Mouse (Mus musculus) heart, postnatal 0 days (tissue): ENCODE data around the gene Rab37. TPM values are rescaled to one million over a fixed set of nuclear protein-coding genes. Genes with fewer than 3 reads are reported as not detected.

Experiments used
- ATAC-seq: fragments of 200-750 bp; cut with Nextera tagmentation; 2 replicates; pipeline ENCODE4 v1.8.0; 2017; ENCODE audit warnings: low read depth, moderate number of reproducible peaks, moderate library complexity; ENCODE audit not compliant: insufficient read depth
- DNase-seq: peaks from one replicate; pipeline ENCODE4 v3.0.0-alpha.2; 2016; ENCODE audit warnings: low spot score
- H3K27ac ChIP-seq: fragments of 300-500 bp; sonication (generic); 2 replicates; pipeline ENCODE4 v1.5.1; 2014; ENCODE audit warnings: low read depth, mild to moderate bottlenecking
- H3K27me3 ChIP-seq: fragments of 300-500 bp; sonication (generic); 2 replicates; pipeline ENCODE4 v1.6.1; 2014; ENCODE audit warnings: low read length, mixed read lengths; ENCODE audit not compliant: control insufficient read depth, insufficient read depth
- H3K36me3 ChIP-seq: fragments of 300-500 bp; sonication (generic); replicated peaks from 2 replicates; pipeline ENCODE4 v1.6.1; 2014; ENCODE audit warnings: low read length, mixed read lengths; ENCODE audit not compliant: control insufficient read depth, insufficient read depth
- H3K4me1 ChIP-seq: fragments of 300-500 bp; sonication (generic); 2 replicates; pipeline ENCODE4 v1.6.1; 2014; ENCODE audit warnings: antibody characterized with exemption; ENCODE audit not compliant: control insufficient read depth, insufficient read depth
- H3K4me2 ChIP-seq: fragments of 300-500 bp; sonication (generic); 2 replicates; pipeline ENCODE4 v1.6.1; 2014; ENCODE audit warnings: low read depth, mild to moderate bottlenecking, low read length, moderate library complexity
- H3K4me3 ChIP-seq: fragments of 300-500 bp; sonication (generic); 2 replicates; pipeline ENCODE4 v1.5.1; 2014; ENCODE audit warnings: low read depth, low read length
- H3K9ac ChIP-seq: fragments of 300-500 bp; sonication (generic); replicated peaks from 2 replicates; pipeline ENCODE4 v1.6.1; 2014; ENCODE audit warnings: low read depth, low read length, mixed read lengths
- H3K9me3 ChIP-seq: fragments of 300-500 bp; sonication (generic); replicated peaks from 2 replicates; pipeline ENCODE4 v1.6.1; 2016; ENCODE audit warnings: low read length; ENCODE audit not compliant: control insufficient read depth
- CTCF ChIP-seq: IDR thresholded peaks from 2 replicates; pipeline ENCODE4 v1.5.1; 2016; ENCODE audit warnings: antibody characterized with exemption, control low read depth, low read depth
- EP300 ChIP-seq: IDR thresholded peaks from 2 replicates; pipeline ENCODE4 v1.6.1; 2016; ENCODE audit warnings: antibody characterized with exemption, low read depth
- WGBS: fragments of 180-500 bp; shearing (Covaris S2); extraction: QIAGEN DNeasy Blood & Tissue Kit; methylation state at CpG from one replicate; pipeline ENCODE4 v1.1.7; 2014; 5-methylcytosine and 5-hydroxymethylcytosine counted together
- polyA plus RNA-seq: library from polyadenylated mRNA; unstranded; fragments of >200 nt; fragmentation: Nextera tagmentation; extraction: Ambion mirVana; gene quantifications from 2 replicates; pipeline ENCODE4 v1.2.1, GENCODE M21; 2015
- total RNA-seq: library from RNA; depleted of rRNA; stranded (reverse); fragments of >200 nt; gene quantifications from 2 replicates; pipeline ENCODE4 v1.2.3, GENCODE M21; 2014; ENCODE audit warnings: low replicate concordance; rRNA removed

Rab37 gene
- total and polyA plus RNA-seq, 2 experiments from 2014 or later, result 1.3 to 2.0 TPM

DNA sequence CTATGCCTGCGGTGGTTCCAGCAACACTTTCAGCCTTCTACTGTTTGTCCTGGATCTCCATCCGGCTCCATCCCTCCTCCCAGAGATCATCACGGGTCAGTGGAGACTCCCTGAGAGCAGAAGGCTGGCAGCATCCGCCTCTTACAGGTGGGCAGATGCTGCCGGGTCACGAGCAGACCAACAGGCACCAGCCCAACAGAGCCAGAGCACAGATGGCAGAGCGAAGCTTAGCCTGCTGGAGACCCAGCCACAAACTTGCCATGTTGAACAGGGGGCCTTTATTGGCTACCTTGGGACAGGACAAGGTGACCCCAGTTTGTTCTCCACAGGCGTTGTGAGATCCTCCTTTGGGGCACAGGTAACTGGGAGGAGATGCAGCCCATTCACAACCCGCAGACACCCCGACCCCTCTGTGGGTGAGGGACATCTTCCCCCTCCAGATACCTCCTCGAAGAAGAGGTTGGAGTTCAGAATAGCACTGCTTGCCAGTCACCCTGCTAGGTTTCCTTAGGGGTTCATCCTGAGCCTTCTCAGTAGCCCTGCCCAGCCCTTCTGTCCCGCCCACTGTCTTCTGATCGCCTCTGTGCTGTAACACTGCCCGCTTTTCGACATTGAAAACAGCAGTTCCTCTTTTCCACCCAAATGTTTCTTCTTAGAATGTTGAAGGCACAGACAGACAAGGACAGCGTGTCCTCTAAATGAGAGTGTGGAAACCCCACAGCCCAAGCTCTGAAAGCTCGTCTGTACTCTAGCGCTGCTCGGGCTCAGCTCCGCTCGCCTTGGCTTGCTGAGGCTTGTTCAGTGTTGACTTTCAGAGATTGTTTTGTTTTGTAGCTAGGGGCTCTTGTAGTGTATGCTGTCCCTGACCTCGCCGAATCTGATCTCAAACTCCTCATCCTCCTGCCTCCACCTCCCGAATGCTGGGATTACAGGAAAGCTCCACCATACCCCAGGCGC is 117.8 kb downstream of the Rab37 start:
- no peak overlapping the region for H3K27ac ChIP-seq
- no peak overlapping the region for H3K4me2 ChIP-seq
- H3K9me3 ChIP-seq, result no peaks in the 10 kb centered on the region
- H3K36me3 ChIP-seq, result peaks cover 37% of the 10 kb centered on the region
- H3K9ac ChIP-seq, result no peak overlapping the region
- TF ChIP-seq CTCF (no peak), EP300 (no peak)
- 79% methylated on average over 25 of the region's 25 CpGs for WGBS
- no peaks in the 10 kb centered on the region for H3K4me1 ChIP-seq
- DNase-seq (no peak), ATAC-seq (no peak)
- no peak overlapping the region for H3K4me3 ChIP-seq
- no peaks in the 10 kb centered on the region for H3K27me3 ChIP-seq

DNA sequence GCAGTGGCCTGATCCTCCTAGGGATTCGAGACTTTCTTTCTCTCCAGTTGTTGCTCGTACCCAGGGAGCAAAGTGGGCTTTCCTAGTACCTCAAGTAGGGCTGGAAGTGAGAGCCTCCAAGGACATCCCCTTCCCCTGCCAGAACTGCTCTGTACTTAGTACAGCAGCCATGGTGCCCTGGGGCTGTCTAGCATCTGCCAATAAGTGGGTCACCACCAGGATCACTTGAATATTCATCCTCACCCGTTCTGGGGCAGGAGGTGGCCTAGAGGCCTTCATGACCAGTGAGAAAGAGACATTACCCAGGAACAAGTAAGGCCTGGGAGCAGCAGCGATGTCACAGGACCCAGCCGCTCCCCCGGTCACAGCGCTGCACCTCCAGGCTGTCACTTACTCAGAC is 118.7 kb downstream of the Rab37 start:
- no peak overlapping the region for H3K9ac ChIP-seq
- no peak overlapping the region for H3K4me2 ChIP-seq
- no peak overlapping the region for H3K27ac ChIP-seq
- no peak for ATAC-seq
- no peak for DNase-seq
- no peaks in the 10 kb centered on the region for H3K27me3 ChIP-seq
- 85% methylated on average over 7 of the region's 7 CpGs for WGBS
- TF ChIP-seq EP300 (no peak), CTCF (no peak)
- no peaks in the 10 kb centered on the region for H3K9me3 ChIP-seq
- peaks cover 3% of the 10 kb centered on the region for H3K4me1 ChIP-seq
- no peak overlapping the region for H3K4me3 ChIP-seq
- peaks cover 36% of the 10 kb centered on the region for H3K36me3 ChIP-seq

Other genes with a start within 250 kb of the Rab37 start
- 14.1 and 16.5 TPM in 2 replicates for gene Gprc5c, start 240.3 kb upstream of the Rab37 start, total RNA-seq
- 6.8 and 7.5 TPM in 2 replicates for gene Gprc5c, start 240.3 kb upstream of the Rab37 start, polyA plus RNA-seq
- gene Cd300a, start 201.4 kb upstream of the Rab37 start, total RNA-seq, result 0.35 TPM in 1 of 2 replicates, not detected in the other
- 0.92 and 0.97 TPM in 2 replicates for gene Cd300a, start 201.4 kb upstream of the Rab37 start, polyA plus RNA-seq
- not detected in 2 replicates for gene Cd300lb, start 157.0 kb upstream of the Rab37 start, total RNA-seq
- 0.33 and 0.37 TPM in 2 replicates for gene Cd300lb, start 157.0 kb upstream of the Rab37 start, polyA plus RNA-seq
- gene Cd300c, start 122.3 kb upstream of the Rab37 start, total RNA-seq, result not detected in 2 replicates
- not detected in 2 replicates for gene Cd300c, start 122.3 kb upstream of the Rab37 start, polyA plus RNA-seq
- gene Cd300ld, start 101.5 kb upstream of the Rab37 start, total RNA-seq, result not detected in 2 replicates
- 0.31 and 0.32 TPM in 2 replicates for gene Cd300ld, start 101.5 kb upstream of the Rab37 start, polyA plus RNA-seq
- gene Cd300c2, start 89.6 kb upstream of the Rab37 start, total RNA-seq, result 0.19 and 3.2 TPM in 2 replicates
- gene Cd300c2, start 89.6 kb upstream of the Rab37 start, polyA plus RNA-seq, result 2.5 and 3.2 TPM in 2 replicates
- gene Cd300ld2, start 75.2 kb upstream of the Rab37 start, total RNA-seq, result not detected in 2 replicates
- gene Cd300ld2, start 75.2 kb upstream of the Rab37 start, polyA plus RNA-seq, result not detected in 2 replicates
- gene Cd300ld4, start 64.4 kb upstream of the Rab37 start, total RNA-seq, result not detected in 2 replicates
- gene Cd300ld4, start 64.4 kb upstream of the Rab37 start, polyA plus RNA-seq, result not detected in 2 replicates
- not detected in 2 replicates for gene Cd300ld5, start 53.7 kb upstream of the Rab37 start, total RNA-seq
- not detected in 2 replicates for gene Cd300ld5, start 53.7 kb upstream of the Rab37 start, polyA plus RNA-seq
- gene Cd300ld3, start 43.0 kb upstream of the Rab37 start, total RNA-seq, result not detected in 2 replicates
- not detected in 2 replicates for gene Cd300ld3, start 43.0 kb upstream of the Rab37 start, polyA plus RNA-seq
- gene Cd300e, start 29.3 kb upstream of the Rab37 start, total RNA-seq, result not detected in 2 replicates
- gene Cd300e, start 29.3 kb upstream of the Rab37 start, polyA plus RNA-seq, result 0.07 TPM in 1 of 2 replicates, not detected in the other
- gene Cd300lf, start 42.6 kb downstream of the Rab37 start, total RNA-seq, result 0.15 and 3.3 TPM in 2 replicates
- gene Cd300lf, start 42.6 kb downstream of the Rab37 start, polyA plus RNA-seq, result 0.63 and 0.96 TPM in 2 replicates
- gene Slc9a3r1, start 71.9 kb downstream of the Rab37 start, total RNA-seq, result 11.3 and 13.6 TPM in 2 replicates
- 12.3 and 14.2 TPM in 2 replicates for gene Slc9a3r1, start 71.9 kb downstream of the Rab37 start, polyA plus RNA-seq
- 4.1 and 9.0 TPM in 2 replicates for gene Tmem104, start 96.1 kb downstream of the Rab37 start, total RNA-seq
- 6.0 and 6.4 TPM in 2 replicates for gene Tmem104, start 96.1 kb downstream of the Rab37 start, polyA plus RNA-seq
- 7.7 and 8.0 TPM in 2 replicates for gene Nat9, start 96.4 kb downstream of the Rab37 start, total RNA-seq
- gene Nat9, start 96.4 kb downstream of the Rab37 start, polyA plus RNA-seq, result 21.1 and 21.6 TPM in 2 replicates
- 0.15 and 1.6 TPM in 2 replicates for gene Grin2c, start 175.8 kb downstream of the Rab37 start, total RNA-seq
- not detected in 2 replicates for gene Grin2c, start 175.8 kb downstream of the Rab37 start, polyA plus RNA-seq
- gene Fdxr, start 185.6 kb downstream of the Rab37 start, total RNA-seq, result 13.8 and 18.2 TPM in 2 replicates
- 9.6 and 10.1 TPM in 2 replicates for gene Fdxr, start 185.6 kb downstream of the Rab37 start, polyA plus RNA-seq
- gene Fads6, start 206.2 kb downstream of the Rab37 start, total RNA-seq, result 2.9 and 3.5 TPM in 2 replicates
- gene Fads6, start 206.2 kb downstream of the Rab37 start, polyA plus RNA-seq, result 0.33 and 0.34 TPM in 2 replicates
- 0.12 TPM in 1 of 2 replicates, not detected in the other for gene Otop2, start 215.7 kb downstream of the Rab37 start, total RNA-seq
- not detected in 2 replicates for gene Otop2, start 215.7 kb downstream of the Rab37 start, polyA plus RNA-seq
- gene Ush1g, start 230.6 kb downstream of the Rab37 start, total RNA-seq, result 0.31 TPM in 1 of 2 replicates, not detected in the other
- gene Ush1g, start 230.6 kb downstream of the Rab37 start, polyA plus RNA-seq, result 0.03 and 0.05 TPM in 2 replicates
- gene Otop3, start 243.3 kb downstream of the Rab37 start, total RNA-seq, result not detected in 2 replicates
- not detected in 2 replicates for gene Otop3, start 243.3 kb downstream of the Rab37 start, polyA plus RNA-seq